Mouse (Mus musculus) cerebellum, adult 8-10 months (tissue): ENCODE data around the gene Gm20388.

ENCODE experiments used
- DNase-seq: peaks from one replicate; pipeline ENCODE4 v3.0.0; 2022

Gene Gm20388

DNA sequence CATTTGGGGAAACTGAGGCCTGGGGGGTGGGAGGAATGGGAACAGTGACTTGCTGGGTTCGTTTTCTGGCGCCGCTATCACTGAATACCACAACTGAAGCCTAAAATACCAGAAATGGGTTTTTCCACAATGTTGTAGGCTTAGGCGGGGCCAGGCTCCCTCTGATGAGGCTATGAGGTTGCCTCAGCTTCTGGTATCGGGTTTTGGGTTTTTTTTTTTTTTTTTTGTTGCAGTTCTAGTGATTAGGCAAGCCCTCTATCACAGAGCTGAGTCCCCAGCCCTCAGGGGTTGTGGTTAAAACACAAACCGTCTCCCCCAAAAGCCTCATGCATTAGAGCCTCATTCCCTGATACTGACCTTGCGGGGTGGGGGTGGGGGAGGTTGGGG, 467.2 kb downstream of the Gm20388 start:
- no peak for DNase-seq

DNA sequence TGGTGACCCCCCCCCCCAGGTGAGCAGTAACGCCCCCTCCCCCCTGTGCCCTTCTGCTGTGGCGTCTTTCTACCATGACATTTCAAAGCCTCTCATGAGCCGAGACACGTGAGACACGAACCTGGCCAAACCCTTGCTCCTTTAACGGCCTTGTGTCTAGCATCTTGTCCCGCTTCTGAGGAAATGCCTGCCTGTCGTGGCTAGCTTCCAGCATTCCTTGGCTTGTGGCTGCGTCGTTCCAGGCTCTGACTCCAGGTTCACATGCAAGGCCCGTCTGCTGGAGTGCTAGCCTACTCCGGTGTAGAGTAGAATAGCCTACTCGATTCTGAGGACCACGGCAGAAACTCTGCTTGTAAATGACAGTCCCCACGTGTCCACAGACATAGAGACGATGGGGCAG, 467.7 kb downstream of the Gm20388 start:
- DNase-seq, result peak; percentile 76

DNA sequence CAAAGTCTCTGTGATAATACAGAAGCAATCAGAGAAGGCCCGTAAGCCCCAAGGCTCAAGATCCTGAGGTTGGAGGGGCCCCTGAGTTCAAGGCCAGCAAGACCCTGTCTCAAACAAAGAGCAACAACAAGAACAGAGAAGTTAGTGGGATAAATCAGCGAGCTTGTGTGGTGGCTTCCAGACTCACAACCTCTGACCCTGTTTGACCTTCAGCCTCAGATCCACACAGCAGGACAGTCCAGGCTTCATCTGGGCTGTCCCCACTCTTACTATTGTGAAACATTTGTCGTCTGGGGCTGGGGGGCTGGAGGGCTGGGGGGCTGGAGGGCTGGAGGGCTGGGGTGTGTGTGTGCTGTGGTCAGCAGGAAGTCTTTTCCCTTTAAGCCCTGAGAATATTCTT, 468.4 kb downstream of the Gm20388 start:
- no peak for DNase-seq

DNA sequence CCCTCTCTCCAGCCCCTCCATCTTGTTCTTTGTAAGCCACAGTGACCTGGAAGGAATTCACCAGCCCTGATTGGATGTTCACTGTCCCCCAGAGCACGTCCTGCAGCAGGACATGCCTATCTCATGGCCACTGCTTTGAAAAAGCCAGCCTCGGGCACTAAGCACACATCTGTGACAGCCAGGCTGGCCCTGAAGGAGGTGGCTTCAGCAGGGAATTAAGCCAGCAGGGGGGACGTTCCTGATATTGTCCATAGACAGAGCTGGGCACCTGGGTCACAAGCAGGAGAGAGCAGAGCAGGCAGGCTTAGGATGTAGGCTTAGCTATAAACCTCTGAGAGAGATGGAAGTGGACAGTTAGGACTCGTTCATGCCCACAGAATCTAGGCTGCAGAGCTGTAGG, 471.2 kb downstream of the Gm20388 start:
- DNase-seq, result no peak

DNA sequence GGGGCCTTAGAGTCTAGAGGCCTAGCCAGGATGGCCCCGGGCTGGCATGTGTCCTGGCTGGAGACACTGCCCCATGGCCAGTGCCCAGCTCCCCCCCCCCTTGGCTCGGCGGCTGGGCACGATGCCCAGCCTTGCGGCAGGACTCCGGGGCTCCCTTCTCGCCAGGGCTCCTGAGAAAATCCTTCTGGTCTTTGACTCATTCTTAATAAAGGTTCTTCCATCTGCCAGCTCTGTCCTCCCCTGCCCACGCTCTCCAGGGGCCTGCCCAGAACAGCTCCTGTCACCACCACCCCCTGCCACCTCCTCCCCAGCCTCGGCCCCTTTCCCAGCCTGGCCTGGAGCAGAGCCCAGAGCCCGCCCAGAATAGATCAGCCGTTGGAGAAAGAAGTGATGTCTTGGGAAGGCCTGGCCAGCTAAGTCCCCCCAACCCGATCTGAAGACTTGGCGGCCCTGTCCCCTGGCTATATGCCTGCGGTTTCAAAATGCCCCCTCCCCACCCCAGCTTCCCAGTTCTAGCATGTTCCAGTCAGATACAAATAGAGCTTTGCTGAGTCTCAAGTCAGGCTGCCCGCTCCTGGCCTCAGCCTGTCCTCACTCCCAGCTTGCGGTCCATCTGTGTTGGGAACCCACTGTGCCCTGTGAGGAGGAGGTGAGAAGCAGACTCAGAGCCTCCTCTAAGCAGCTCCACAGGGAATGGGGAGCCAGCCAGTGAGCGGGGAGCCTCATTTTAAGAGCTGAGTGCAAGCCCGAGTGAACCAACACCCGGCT, 472.0 kb downstream of the Gm20388 start:
- DNase-seq, result peak; percentile 97

- no peak for DNase-seq
Measured at GRCm38 (mm10) chr8:120383204-120383560, 472.5 kb downstream of the Gm20388 start.

DNA sequence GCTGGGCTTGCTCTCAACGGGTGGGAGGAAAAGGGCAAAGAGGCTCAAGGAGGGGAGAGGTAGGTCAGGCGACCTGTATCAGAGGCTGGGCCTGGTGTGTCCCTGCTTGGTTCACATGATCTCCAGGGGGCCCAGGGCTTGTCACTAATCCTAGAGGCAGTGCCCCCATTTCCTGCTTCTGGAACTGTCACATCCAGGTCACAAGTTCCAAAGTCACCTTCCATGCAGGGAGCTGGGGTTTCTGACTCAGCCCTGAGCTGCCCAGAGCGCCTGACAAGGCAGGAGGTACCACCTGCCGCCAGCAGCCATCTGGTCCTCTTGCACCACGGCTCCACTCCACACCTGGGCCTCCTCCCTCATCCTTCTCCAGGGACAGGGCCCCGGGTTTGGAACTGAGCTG, 473.1 kb downstream of the Gm20388 start:
- DNase-seq, result peak; percentile 62

DNA sequence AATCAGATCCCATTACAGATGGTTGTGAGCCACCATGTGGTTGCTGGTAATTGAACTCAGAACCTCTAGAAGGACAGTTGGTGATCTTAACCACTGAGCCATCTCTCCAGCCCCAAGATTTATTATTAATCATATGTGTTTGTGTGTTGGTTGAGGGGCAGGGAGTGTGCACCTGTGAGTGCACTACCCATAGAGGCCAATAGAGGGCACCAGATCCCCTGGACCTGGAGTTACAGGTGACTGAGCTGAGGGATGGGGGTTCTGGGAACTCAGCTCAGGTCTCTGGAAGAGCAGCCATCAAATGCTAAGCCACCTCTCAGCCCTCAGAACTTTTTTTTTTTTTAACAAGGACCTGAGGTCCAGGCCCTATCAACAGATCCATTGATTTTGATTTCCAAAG, 474.1 kb downstream of the Gm20388 start:
- DNase-seq, result no peak

GRCm38 (mm10) chr8:120388246-120388645, 477.6 kb downstream of the Gm20388 start:
- no peak for DNase-seq

- no peak for DNase-seq
Measured at GRCm38 (mm10) chr8:120390598-120390997, 480.0 kb downstream of the Gm20388 start.

DNA sequence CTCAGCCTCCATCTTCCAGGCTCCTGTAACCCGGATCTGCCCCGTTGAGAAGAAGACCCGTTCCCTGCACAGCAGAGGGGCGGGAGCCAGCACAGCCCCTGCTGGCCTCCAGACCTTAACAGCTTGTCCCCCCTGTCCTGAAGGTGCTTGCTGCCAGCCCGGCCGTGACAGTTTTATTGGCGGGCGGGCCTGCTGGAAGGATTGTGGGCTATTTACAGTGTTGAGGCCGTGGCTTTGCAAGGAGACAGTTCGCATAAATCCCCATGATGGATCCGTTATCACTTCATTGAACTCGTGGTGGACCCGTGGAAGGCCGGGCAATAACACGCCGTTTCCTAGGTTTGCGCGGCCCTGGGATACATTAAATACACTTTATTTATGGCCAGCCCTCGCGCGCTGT, 481.2 kb downstream of the Gm20388 start:
- DNase-seq, result no peak

GRCm38 (mm10) chr8:120393085-120393484, 482.4 kb downstream of the Gm20388 start:
- no peak for DNase-seq

- peak; percentile 63 for DNase-seq
Measured at GRCm38 (mm10) chr8:120393871-120394275, 483.2 kb downstream of the Gm20388 start.

DNA sequence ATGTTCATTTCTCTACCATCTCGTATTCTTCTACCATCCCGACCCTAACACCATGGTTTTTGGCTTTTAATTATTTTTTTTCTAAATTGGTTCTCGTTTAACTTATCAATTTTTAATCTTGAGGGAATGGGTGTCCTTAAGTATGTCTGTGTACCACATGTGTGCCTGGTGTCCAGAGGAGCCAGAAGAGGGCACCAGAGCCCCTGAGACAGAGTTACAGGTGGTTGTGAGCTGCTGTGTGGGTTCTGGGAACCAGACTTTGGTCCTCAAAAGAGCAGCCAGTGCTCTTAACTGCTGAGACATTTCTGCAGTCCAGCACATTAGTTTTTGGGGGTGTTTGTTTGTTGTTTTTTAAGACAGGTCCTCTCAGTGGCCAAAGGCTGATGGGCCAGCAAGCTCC, 485.3 kb downstream of the Gm20388 start:
- DNase-seq, result no peak

GRCm38 (mm10) chr8:120396756-120397155, 486.1 kb downstream of the Gm20388 start:
- DNase-seq, result no peak

DNA sequence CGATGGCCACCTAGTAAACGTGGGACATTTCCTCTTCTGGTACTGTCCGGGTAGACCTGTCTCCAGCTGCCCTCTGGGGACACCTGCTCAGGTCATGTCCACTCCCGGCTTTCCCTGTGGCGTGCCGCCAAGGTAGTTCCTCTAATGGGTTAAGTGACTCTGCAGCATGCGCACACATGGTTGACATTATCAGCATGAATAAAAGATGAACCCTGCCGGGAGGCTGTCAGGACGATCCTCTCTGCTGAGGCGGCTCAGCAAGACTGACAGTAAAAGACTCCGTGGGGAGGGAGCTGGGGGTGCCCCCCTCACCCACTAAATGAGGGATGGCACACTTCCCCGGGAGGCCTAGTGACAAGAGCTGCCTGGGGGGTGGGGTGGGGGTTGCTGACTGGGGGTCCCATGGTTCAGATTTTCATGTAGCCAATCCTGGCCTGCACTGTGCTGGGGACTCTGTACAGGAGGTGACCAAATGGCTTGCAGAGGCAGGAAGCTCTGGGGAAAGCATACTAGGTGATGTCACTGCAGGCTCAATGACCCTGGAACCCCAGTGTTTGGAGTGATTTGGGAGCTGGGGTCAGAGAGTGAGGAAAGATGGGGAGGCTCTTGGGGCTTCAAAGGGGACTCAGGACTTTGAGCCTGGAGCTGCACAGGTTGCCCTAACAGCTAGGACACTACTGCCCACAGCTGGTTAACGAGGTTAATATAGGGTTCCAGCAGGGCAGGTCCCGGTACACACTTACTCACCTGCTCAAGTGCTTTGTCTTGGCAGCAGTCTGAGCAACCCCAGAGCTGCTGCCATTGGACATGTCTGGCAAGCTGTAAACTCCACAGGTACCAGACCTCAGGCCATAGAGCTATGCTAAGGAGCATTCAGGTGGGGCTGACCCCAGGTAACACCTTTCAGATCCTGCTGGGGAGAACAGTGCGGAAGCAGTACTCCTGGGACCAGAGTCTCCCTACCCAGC, 487.1 kb downstream of the Gm20388 start:
- no peak for DNase-seq

DNA sequence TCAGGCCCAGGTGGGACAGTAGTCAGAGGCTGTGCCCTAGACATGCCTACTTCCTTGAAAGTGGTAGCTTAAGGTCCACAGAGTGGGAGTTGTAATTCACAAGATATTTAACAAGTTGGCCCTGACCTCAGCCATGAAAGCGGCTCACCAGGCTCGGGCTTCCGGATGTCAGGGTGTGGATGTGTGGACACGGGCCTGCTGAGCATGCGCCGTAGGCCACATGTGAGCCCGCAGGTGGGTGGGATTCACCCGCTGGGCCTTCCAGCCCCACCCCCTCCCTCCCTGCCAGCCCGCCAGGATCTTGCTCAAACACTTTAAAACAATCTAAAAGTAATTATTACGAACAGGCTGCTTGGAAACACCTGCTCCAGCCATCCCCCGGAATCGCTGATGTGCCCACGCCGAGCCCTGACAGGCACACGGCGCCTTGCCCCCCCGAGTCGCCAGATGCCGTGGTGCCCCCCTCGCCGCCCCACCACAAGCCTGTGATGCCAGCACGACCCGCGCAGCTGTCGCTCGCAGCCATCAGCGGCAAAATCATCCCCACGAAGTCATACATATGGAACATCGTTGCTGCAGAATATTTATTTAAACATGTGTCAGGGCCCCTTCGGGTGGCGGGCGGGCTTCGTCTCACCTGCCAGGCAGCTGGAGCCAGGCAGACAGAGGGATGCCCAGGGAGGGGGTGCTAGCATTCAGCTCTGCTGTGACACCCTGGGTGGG, 488.7 kb downstream of the Gm20388 start:
- DNase-seq, result no peak

GRCm38 (mm10) chr8:120401216-120401615, 490.6 kb downstream of the Gm20388 start:
- no peak for DNase-seq

GRCm38 (mm10) chr8:120401712-120402111, 491.1 kb downstream of the Gm20388 start:
- DNase-seq, result no peak

DNA sequence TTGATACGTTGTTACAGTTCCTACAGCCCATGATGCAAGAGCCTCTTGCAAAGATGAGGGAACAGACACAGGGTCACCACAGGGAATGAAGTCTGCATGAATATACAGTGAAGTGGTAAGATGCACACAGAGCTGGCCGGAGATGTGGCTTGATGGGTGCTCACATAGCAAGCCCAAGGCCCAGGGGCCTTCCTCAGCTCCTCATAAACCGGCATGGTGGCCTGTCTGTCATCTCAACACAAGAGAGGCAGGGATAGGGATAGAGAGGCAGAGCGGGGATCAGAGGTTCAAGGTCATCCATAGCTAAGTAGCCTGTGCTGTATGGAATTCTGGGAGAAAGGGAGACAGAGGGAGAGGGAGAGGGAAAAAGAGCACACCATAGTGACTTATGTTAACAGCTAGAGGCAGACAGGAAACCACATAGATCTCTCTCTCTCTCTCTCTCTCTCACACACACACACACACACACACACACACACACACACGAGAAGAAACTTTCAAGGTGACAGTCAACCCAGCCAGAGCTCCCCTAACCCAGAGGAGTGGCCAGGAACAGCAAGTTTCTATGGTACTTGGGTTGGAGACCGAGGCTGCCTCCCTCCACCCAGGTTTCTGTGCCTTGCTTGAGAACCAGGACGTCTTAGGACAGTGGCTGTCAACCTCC, 493.1 kb downstream of the Gm20388 start:
- no peak for DNase-seq

DNA sequence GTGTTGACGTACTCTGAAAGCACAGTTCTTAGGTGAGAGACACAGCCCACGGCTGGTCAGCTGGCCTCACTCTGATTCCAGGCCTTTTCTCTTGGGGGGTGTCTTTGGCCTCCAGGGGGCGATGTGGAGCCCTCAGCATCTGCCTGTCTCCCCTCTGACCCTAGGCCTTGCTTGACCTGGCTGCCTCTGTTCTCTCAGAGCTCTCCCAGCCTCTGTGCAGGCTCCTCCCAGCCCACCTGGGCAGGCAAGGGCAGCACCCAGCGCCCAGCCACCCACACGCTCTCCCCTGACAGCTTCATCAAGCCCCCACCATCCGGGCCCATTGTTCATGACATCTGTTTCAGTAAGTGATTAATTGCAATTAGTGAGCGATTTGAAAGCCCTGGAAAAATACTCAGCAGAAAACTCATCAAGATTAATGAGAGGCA, 494.0 kb downstream of the Gm20388 start:
- peak; percentile 48 for DNase-seq

GRCm38 (mm10) chr8:120406008-120406632, 495.5 kb downstream of the Gm20388 start:
- DNase-seq, result no peak
